11 mouse cellular contexts compared by ENCODE assay signal in genomic region chr1:106687435-106688160, GRCm38 (mm10). TPM values are rescaled to one million over a fixed set of nuclear protein-coding genes. Genes with fewer than 3 reads are reported as not detected.
A peak's percentile ranks its signal among the peaks of the same experiment; 100 is the strongest.
DNase-seq lines count a peak whose midpoint lies in the region; ATAC-seq and TF ChIP-seq lines count a peak whose summit lies in the region.
"Had no signal": no experiment of that assay in that cellular context is flagged by ENCODE, and none has a peak within 500 bp of the region (broad histone marks: within the 10 kb centered on the region; RNA-seq: fewer than 3 reads in every experiment).

No protein-coding gene starts in this region.

- no peak for TF ChIP-seq POLR2A in testis, adult 2 months (IDR thresholded peaks at IDR 0.05; ENCODE audit: control insufficient read depth, low read depth, low read length)

- no peak overlapping the region for H3K27ac ChIP-seq in testis, adult 2 months (ENCODE audit: control insufficient read depth, insufficient read depth, low read depth, low read length)
- no peak overlapping the region for H3K27ac ChIP-seq in forebrain, embryonic 14.5 days (ENCODE audit: low read depth, low read length)
- no peak overlapping the region for H3K27ac ChIP-seq in midbrain, embryonic 15.5 days
- H3K27ac ChIP-seq: macrophage; neural tube, embryonic 15.5 days had no signal

- no peak overlapping the region for H3K4me2 ChIP-seq in forebrain, embryonic 14.5 days (ENCODE audit: low read length)
- no peak overlapping the region for H3K4me2 ChIP-seq in midbrain, embryonic 15.5 days
- H3K4me2 ChIP-seq: neural tube, embryonic 15.5 days had no signal

- 88% methylated on average over 18 of the region's 18 CpGs for WGBS in forebrain, embryonic 14.5 days
- whole genome bisulfite sequencing in midbrain, embryonic 15.5 days, result 86% methylated on average over 18 of the region's 18 CpGs

- ATAC-seq in forebrain, embryonic 14.5 days, result no peak
- no peak for ATAC-seq in midbrain, embryonic 15.5 days (replicated peaks)

- no peaks in the 10 kb centered on the region for H3K9me3 ChIP-seq in forebrain, embryonic 14.5 days (replicated peaks; ENCODE audit: control insufficient read depth, low read length)
- no peaks in the 10 kb centered on the region for H3K9me3 ChIP-seq in midbrain, embryonic 15.5 days
- H3K9me3 ChIP-seq: neural tube, embryonic 15.5 days had no signal

- H3K27me3 ChIP-seq in testis, adult 2 months (ENCODE audit: control insufficient read depth, insufficient read depth, low read length), result no peaks in the 10 kb centered on the region
- no peaks in the 10 kb centered on the region for H3K27me3 ChIP-seq in forebrain, embryonic 14.5 days (replicated peaks; ENCODE audit: control insufficient read depth, insufficient read depth, low read length)
- no peaks in the 10 kb centered on the region for H3K27me3 ChIP-seq in midbrain, embryonic 15.5 days (replicated peaks)
- H3K27me3 ChIP-seq: neural tube, embryonic 15.5 days had no signal

- intact Hi-C loops in heart, postnatal 25 days (cut with DNase I), result no loop called here

- TF ChIP-seq CTCF in testis, adult 2 months (IDR thresholded peaks at IDR 0.05; ENCODE audit: control insufficient read depth, insufficient read depth, insufficient replicate concordance, low read depth, low read length), result no peak

- no peaks in the 10 kb centered on the region for H3K36me3 ChIP-seq in testis, adult 2 months (ENCODE audit: control insufficient read depth, insufficient read depth, low read length)
- H3K36me3 ChIP-seq in forebrain, embryonic 14.5 days (ENCODE audit: control insufficient read depth, insufficient read depth, low read length), result no peaks in the 10 kb centered on the region
- H3K36me3 ChIP-seq in midbrain, embryonic 15.5 days (replicated peaks), result no peaks in the 10 kb centered on the region
- H3K36me3 ChIP-seq: neural tube, embryonic 15.5 days had no signal

- H3K9ac ChIP-seq in forebrain, embryonic 14.5 days (ENCODE audit: low read length), result no peak overlapping the region
- H3K9ac ChIP-seq in midbrain, embryonic 15.5 days, result no peak overlapping the region
- H3K9ac ChIP-seq: neural tube, embryonic 15.5 days had no signal

- H3K4me1 ChIP-seq in testis, adult 2 months (ENCODE audit: control insufficient read depth, insufficient read depth, low read length), result peaks cover 4% of the 10 kb centered on the region
- H3K4me1 ChIP-seq in forebrain, embryonic 14.5 days (ENCODE audit: control insufficient read depth, insufficient read depth, low read length), result no peaks in the 10 kb centered on the region
- no peaks in the 10 kb centered on the region for H3K4me1 ChIP-seq in midbrain, embryonic 15.5 days
- H3K4me1 ChIP-seq: neural tube, embryonic 15.5 days had no signal

- peak overlapping the region; percentile 28 for H3K4me3 ChIP-seq in testis, adult 2 months (ENCODE audit: control insufficient read depth, low read depth, low read length)
- no peak overlapping the region for H3K4me3 ChIP-seq in forebrain, embryonic 14.5 days (ENCODE audit: low read depth, low read length)
- H3K4me3 ChIP-seq in midbrain, embryonic 15.5 days, result no peak overlapping the region
- H3K4me3 ChIP-seq: neural tube, embryonic 15.5 days had no signal

- peak; percentile 91 for DNase-seq in heart, adult 11 months
- DNase-seq in heart, postnatal 25 days (ENCODE audit: low spot score), result no peak
- DNase-seq in testis, postnatal 10 days (ENCODE audit: low spot score), result no peak
- DNase-seq in kidney, postnatal 14 days, result peak; percentile 78
- DNase-seq in thymus, postnatal 4 days, result peak; percentile 57
- DNase-seq in forebrain, embryonic 14.5 days (ENCODE audit: low spot score), result no peak
- DNase-seq: cerebellum, adult 11-12 months had no signal

RNA-seq across cellular contexts. Expression of gene Bcl2, which starts 26.5 kb away (rescaled TPM):
- 1 to 10 TPM; 3.7 to 4.4 TPM for total RNA-seq in heart, postnatal 25 days (2021)
- 0.11 and 0.12 TPM in 2 replicates for polyA plus RNA-seq in testis, adult 2 months (2012; rRNA removed)
- polyA plus RNA-seq in forebrain, embryonic 14.5 days (2014; fragmentation: Nextera tagmentation; extraction: Ambion mirVana), result 5.3 and 7.1 TPM in 2 replicates
- 15.6 and 15.7 TPM in 2 replicates for polyA plus RNA-seq in midbrain, embryonic 15.5 days (2015; fragmentation: Nextera tagmentation; extraction: Ambion mirVana)

Comparison
In these comparisons a context has a peak if more than half of its experiments do, and no peak if none do; other contexts are left out.
1. DNase-seq: peak in heart, adult 11 months (single experiment), kidney, postnatal 14 days (single experiment) and thymus, postnatal 4 days (single experiment); none in heart, postnatal 25 days (single experiment), testis, postnatal 10 days (single experiment) and forebrain, embryonic 14.5 days (single experiment).